Mouse (Mus musculus) limb, embryonic 14.5 days (tissue): ENCODE measurements around the gene Pmepa1. TPM values are rescaled to one million over a fixed set of nuclear protein-coding genes. Genes with fewer than 3 reads are reported as not detected.

Source experiments
- ATAC-seq: fragments of 200-750 bp; cut with Nextera tagmentation; 2 replicates; pipeline ENCODE4 v1.8.0; 2017; ENCODE audit warnings: low read depth, moderate number of reproducible peaks, moderate TSS enrichment; ENCODE audit not compliant: low FRiP score
- DNase-seq: peaks from one replicate; pipeline ENCODE4 v3.0.0-alpha.2; 2015; ENCODE audit warnings: low spot score
- H3K27ac ChIP-seq: fragments of 300-500 bp; sonication (generic); replicated peaks from 2 replicates; pipeline ENCODE4 v1.5.1; 2014; ENCODE audit warnings: low read depth, mild to moderate bottlenecking, low read length, moderate library complexity, mixed read lengths
- H3K27me3 ChIP-seq: fragments of 300-500 bp; sonication (generic); 2 replicates; pipeline ENCODE4 v1.6.1; 2014; ENCODE audit warnings: low read length, mixed read lengths; ENCODE audit not compliant: control insufficient read depth, insufficient read depth
- H3K36me3 ChIP-seq: fragments of 300-500 bp; sonication (generic); 2 replicates; pipeline ENCODE4 v1.6.1; 2014; ENCODE audit warnings: mild to moderate bottlenecking, low read length, moderate library complexity, mixed read lengths; ENCODE audit not compliant: control insufficient read depth, insufficient read depth
- H3K4me1 ChIP-seq: fragments of 300-500 bp; sonication (generic); 2 replicates; pipeline ENCODE4 v1.6.1; 2014; ENCODE audit warnings: antibody characterized with exemption, low read length, mixed read lengths; ENCODE audit not compliant: control insufficient read depth, insufficient read depth
- H3K4me2 ChIP-seq: fragments of 300-500 bp; sonication (generic); replicated peaks from 2 replicates; pipeline ENCODE4 v1.6.1; 2014; ENCODE audit warnings: low read depth, mild to moderate bottlenecking, low read length, moderate library complexity; ENCODE audit not compliant: severe bottlenecking
- H3K4me3 ChIP-seq: fragments of 300-500 bp; sonication (generic); replicated peaks from 2 replicates; pipeline ENCODE4 v1.5.1; 2014; ENCODE audit warnings: low read length
- H3K9ac ChIP-seq: fragments of 300-500 bp; sonication (generic); 2 replicates; pipeline ENCODE4 v1.6.1; 2014; ENCODE audit warnings: mild to moderate bottlenecking, low read depth, low read length, moderate library complexity; ENCODE audit not compliant: severe bottlenecking
- H3K9me3 ChIP-seq: fragments of 300-500 bp; sonication (generic); 2 replicates; pipeline ENCODE4 v1.6.1; 2016; ENCODE audit warnings: low read length; ENCODE audit not compliant: control insufficient read depth
- POLR2A ChIP-seq: fragments of 200-500 bp; IDR thresholded peaks from 2 replicates; pipeline ENCODE4 v1.8.0; 2012; ENCODE audit warnings: inconsistent platforms, mild to moderate bottlenecking, moderate library complexity, borderline replicate concordance; ENCODE audit not compliant: insufficient read depth, insufficient read length; ENCODE audit errors: extremely low read depth
- WGBS: fragments of 180-500 bp; shearing (Covaris S2); extraction: QIAGEN DNeasy Blood & Tissue Kit; methylation state at CpG from one replicate; pipeline ENCODE4 v1.1.7; 2014; 5-methylcytosine and 5-hydroxymethylcytosine counted together
- polyA plus RNA-seq, 2 experiments: library from polyadenylated mRNA; depleted of rRNA in 1 of 2; stranded (reverse) in 1 of 2; unstranded in 1 of 2; fragments of >200 nt; fragmentation: Nextera tagmentation in 1 of 2; extraction: Ambion mirVana in 1 of 2; gene quantifications; 2 replicates each; pipeline versions ENCODE4 v1.2.1 to v1.2.3; 2012 to 2014

Pmepa1 gene
- polyA plus RNA-seq, 2 experiments = 10.2 to 41.0 TPM

GRCm38 (mm10) chr2:173183836-173184460 is 92.4 kb downstream of the Pmepa1 start:
- no peaks in the 10 kb centered on the region for H3K27me3 ChIP-seq
- H3K9ac ChIP-seq = no peak overlapping the region
- ATAC-seq (no peak), DNase-seq (no peak)
- H3K36me3 ChIP-seq = no peaks in the 10 kb centered on the region
- no peak for TF ChIP-seq POLR2A
- H3K27ac ChIP-seq = no peak overlapping the region
- 0 out of 2 replicates have a peak, but pooled peaks cover 7% of the 10 kb centered on the region for H3K4me1 ChIP-seq
- no peak overlapping the region for H3K4me2 ChIP-seq
- no peak overlapping the region for H3K4me3 ChIP-seq
- 7% methylated on average over 8 of the region's 8 CpGs for WGBS
- H3K9me3 ChIP-seq = no peaks in the 10 kb centered on the region

- H3K9me3 ChIP-seq = no peaks in the 10 kb centered on the region
- DNase-seq = no peak
- WGBS = 96% methylated on average over 10 of the region's 10 CpGs
Observed at GRCm38 (mm10) chr2:173183311-173183710, 93.0 kb downstream of the Pmepa1 start.

GRCm38 (mm10) chr2:173182796-173183195 is 93.5 kb downstream of the Pmepa1 start:
- no peak overlapping the region for H3K27ac ChIP-seq
- no peaks in the 10 kb centered on the region for H3K27me3 ChIP-seq
- no peak for ATAC-seq
- H3K4me2 ChIP-seq = no peak overlapping the region
- H3K36me3 ChIP-seq = no peaks in the 10 kb centered on the region
- TF ChIP-seq POLR2A = no peak
- no peak overlapping the region for H3K4me3 ChIP-seq
- no peak for DNase-seq
- 0 out of 2 replicates have a peak, but pooled peaks cover 7% of the 10 kb centered on the region for H3K4me1 ChIP-seq
- H3K9ac ChIP-seq = no peak overlapping the region
- H3K9me3 ChIP-seq = no peaks in the 10 kb centered on the region
- WGBS = 80% methylated on average over 7 of the region's 7 CpGs

More at GRCm38 (mm10) chr2:173183311-173183710, 93.0 kb downstream of the Pmepa1 start:
- no peak overlapping the region for H3K4me2 ChIP-seq
- 0 out of 2 replicates have a peak, but pooled peaks cover 7% of the 10 kb centered on the region for H3K4me1 ChIP-seq
- no peak overlapping the region for H3K27ac ChIP-seq
- no peak for TF ChIP-seq POLR2A
- H3K9ac ChIP-seq = no peak overlapping the region
- H3K4me3 ChIP-seq = no peak overlapping the region
- no peaks in the 10 kb centered on the region for H3K36me3 ChIP-seq
- no peaks in the 10 kb centered on the region for H3K27me3 ChIP-seq
- ATAC-seq = no peak

GRCm38 (mm10) chr2:173181901-173182300 is 94.4 kb downstream of the Pmepa1 start:
- no peak for DNase-seq
- 91% methylated on average over 7 of the region's 7 CpGs for WGBS

GRCm38 (mm10) chr2:173181486-173181885 is 94.8 kb downstream of the Pmepa1 start:
- TF ChIP-seq POLR2A = no peak
- H3K36me3 ChIP-seq = no peaks in the 10 kb centered on the region
- WGBS = 57% methylated on average over 4 of the region's 5 CpGs
- H3K4me1 ChIP-seq = 0 out of 2 replicates have a peak, but pooled peaks cover 7% of the 10 kb centered on the region
- no peaks in the 10 kb centered on the region for H3K27me3 ChIP-seq
- DNase-seq (no peak), ATAC-seq (no peak)
- no peak overlapping the region for H3K27ac ChIP-seq
- H3K4me2 ChIP-seq = no peak overlapping the region
- H3K9ac ChIP-seq = no peak overlapping the region
- H3K4me3 ChIP-seq = no peak overlapping the region
- no peaks in the 10 kb centered on the region for H3K9me3 ChIP-seq

More at GRCm38 (mm10) chr2:173181901-173182300, 94.4 kb downstream of the Pmepa1 start:
- no peak overlapping the region for H3K4me2 ChIP-seq
- TF ChIP-seq POLR2A = no peak
- H3K27ac ChIP-seq = no peak overlapping the region
- no peak for ATAC-seq
- no peaks in the 10 kb centered on the region for H3K9me3 ChIP-seq
- no peaks in the 10 kb centered on the region for H3K27me3 ChIP-seq
- H3K36me3 ChIP-seq = no peaks in the 10 kb centered on the region
- H3K9ac ChIP-seq = no peak overlapping the region
- 0 out of 2 replicates have a peak, but pooled peaks cover 7% of the 10 kb centered on the region for H3K4me1 ChIP-seq
- H3K4me3 ChIP-seq = no peak overlapping the region
